Mouse (Mus musculus): ENCODE results near the gene Dhx58.
A peak's percentile ranks its signal among the peaks of the same experiment; 100 is the strongest.

Gene Dhx58

DNA sequence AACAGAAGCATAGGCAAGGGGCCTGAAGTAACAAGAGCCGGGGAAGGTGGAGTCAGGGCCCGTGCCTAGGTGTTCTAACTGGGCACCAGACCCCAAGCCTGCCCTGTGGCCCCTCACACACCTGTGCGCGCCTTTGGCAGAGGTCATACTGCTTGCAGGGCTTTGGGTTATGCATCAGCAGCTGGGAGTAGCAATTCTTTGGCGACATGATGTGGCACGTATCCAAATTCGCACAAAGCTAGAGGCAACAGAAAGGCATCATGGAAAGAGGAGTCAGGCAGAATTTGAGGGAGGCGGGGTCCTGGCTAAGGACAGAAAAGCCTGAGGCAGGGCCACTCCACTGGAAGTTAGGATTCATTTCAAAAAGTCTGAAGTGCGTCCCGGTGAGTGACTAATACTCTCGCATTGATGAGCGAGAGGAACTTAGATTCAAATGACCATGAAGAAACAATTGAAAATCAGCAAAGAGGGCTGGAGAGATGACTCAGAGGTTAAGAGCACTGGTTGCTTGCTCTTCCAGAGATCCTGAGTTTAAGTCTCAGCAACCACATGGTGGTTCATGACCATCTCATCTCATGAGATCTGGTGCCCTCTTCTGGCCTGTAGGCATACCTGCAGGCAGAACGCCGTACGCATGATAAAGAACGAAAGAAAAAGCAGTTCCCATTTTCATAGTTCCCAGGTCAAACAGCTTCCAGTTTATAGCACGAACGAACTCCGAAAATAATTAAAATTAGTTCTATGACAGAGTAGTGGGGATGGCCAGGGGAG is 1.8 kb downstream of the Dhx58 start:
- peak; percentile 88 for DNase-seq (ENCODE audit: low read depth, low spot score)

DNA sequence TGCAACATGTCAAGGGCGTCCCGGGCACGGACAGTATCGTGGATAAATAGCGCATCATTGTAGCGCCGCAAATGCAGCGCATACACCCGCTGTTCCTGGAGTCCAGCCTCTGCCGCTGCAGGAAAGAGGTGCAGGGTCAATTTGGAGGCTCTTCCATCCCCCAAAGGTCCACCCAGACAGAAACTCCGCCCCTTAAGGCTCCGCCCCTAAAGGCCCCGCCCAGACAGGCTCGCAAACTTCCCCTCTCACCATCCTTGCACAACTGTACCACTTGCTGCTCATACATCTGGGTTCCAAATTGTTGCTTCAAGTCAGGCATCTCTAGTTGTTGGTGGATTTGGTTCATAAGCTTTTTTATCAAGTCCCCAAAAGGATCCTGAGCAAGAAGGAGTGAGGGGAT is 2.8 kb downstream of the Dhx58 start:
- DNase-seq (ENCODE audit: low read depth, low spot score), result peak; percentile 71

- no peak for DNase-seq (ENCODE audit: low read depth, low spot score)
These were observed 3.4 kb downstream of the Dhx58 start for GRCm38 (mm10) chr11:100700710-100701109.

GRCm38 (mm10) chr11:100697921-100698320 is 6.2 kb downstream of the Dhx58 start:
- DNase-seq (ENCODE audit: low read depth, low spot score), result no peak

GRCm38 (mm10) chr11:100694926-100695325 is 9.1 kb downstream of the Dhx58 start:
- peak; percentile 78 for DNase-seq (ENCODE audit: low read depth, low spot score)

GRCm38 (mm10) chr11:100693154-100693553 is 10.9 kb downstream of the Dhx58 start:
- DNase-seq (ENCODE audit: low read depth, low spot score), result no peak

GRCm38 (mm10) chr11:100692164-100692616 is 11.9 kb downstream of the Dhx58 start, which contains the start of gene Zfp385c:
Gene Zfp385c, minus strand, starts transcription at chr11:100692455.
- peak; percentile 58 for DNase-seq (ENCODE audit: low read depth, low spot score)

- DNase-seq (ENCODE audit: low read depth, low spot score), result peak; percentile 29
These were observed 13.7 kb downstream of the Dhx58 start for GRCm38 (mm10) chr11:100690389-100690788.

- DNase-seq (ENCODE audit: low read depth, low spot score), result no peak
These were observed 15.6 kb downstream of the Dhx58 start for GRCm38 (mm10) chr11:100688443-100688842.

GRCm38 (mm10) chr11:100687265-100687664 is 16.8 kb downstream of the Dhx58 start:
- DNase-seq (ENCODE audit: low read depth, low spot score), result no peak

- no peak for DNase-seq (ENCODE audit: low read depth, low spot score)
These were observed 18.7 kb downstream of the Dhx58 start for GRCm38 (mm10) chr11:100685371-100685770.

GRCm38 (mm10) chr11:100684084-100684483 is 20.0 kb downstream of the Dhx58 start:
- DNase-seq (ENCODE audit: low read depth, low spot score), result no peak

DNA sequence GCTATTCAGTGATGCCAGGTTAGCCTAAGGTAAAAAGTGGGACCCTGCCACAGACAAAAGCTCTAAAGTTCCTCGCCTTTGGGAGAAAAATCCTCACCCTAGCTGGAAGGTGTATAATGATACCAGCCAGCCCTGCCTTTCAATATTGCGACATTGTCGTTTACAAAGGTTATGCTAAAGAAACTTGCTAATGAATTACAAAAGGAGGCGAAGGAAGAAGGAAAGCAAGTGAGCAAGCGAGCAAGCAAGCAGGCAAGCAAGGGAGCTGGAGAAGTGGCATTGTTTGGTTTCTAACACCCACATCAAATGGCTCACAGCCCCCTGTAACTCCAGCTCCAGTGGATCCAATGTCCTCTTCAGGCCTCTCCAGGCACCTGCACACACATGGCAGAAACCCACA is 21.5 kb downstream of the Dhx58 start:
- peak; percentile 81 for DNase-seq (ENCODE audit: low read depth, low spot score)

GRCm38 (mm10) chr11:100681826-100682225 is 22.2 kb downstream of the Dhx58 start:
- peak; percentile 77 for DNase-seq (ENCODE audit: low read depth, low spot score)

DNA sequence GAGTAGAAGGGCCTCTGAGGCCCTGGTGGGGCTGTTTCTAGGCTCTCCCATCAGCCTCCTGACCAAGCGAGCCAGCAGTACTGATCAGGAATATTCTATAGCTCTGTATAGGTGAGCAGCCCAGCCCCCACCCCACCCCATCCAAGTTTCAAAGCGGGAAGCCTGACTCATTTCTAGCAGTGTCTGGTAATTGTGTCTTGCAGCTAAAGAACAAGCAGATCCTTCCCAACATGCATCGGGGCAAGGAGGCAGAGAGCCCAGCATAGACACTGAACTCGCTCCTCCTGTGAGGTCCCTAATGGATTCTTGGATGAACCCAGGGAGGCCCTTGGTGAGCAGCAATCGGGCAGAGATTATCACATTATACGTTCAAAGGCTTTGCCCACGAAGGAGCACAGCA is 26.3 kb downstream of the Dhx58 start:
- DNase-seq (ENCODE audit: low read depth, low spot score), result no peak

- DNase-seq (ENCODE audit: low read depth, low spot score), result peak; percentile 83
These were observed 30.9 kb downstream of the Dhx58 start for GRCm38 (mm10) chr11:100673169-100673568.

- no peak for DNase-seq (ENCODE audit: low read depth, low spot score)
These were observed 32.1 kb downstream of the Dhx58 start for GRCm38 (mm10) chr11:100671956-100672355.

- DNase-seq (ENCODE audit: low read depth, low spot score), result no peak
These were observed 33.0 kb downstream of the Dhx58 start for GRCm38 (mm10) chr11:100671049-100671448.

- DNase-seq (ENCODE audit: low read depth, low spot score), result no peak
These were observed 44.3 kb downstream of the Dhx58 start for GRCm38 (mm10) chr11:100659806-100660205.

DNA sequence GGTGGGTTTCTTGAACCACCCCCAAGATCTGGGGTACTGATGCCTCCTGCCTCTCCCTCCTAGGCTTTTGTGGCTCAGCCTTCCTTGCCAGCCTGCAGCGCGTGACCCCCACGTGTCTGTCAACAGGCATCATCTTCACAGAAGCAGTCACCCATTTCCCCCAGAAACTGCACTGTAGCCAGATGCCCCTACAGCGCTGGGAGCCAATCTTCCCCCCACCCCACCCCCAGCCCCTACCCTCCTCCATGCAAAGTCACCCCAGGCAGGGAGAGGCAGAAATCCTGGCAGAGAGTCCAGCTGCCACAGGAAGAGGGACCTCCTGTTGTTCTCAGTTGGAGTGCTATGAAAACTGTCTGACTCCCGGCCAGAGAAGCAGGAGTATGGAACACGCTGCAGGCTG is 47.6 kb downstream of the Dhx58 start:
- DNase-seq (ENCODE audit: low read depth, low spot score), result peak; percentile 46

- DNase-seq (ENCODE audit: low read depth, low spot score), result peak; percentile 55
These were observed 48.5 kb downstream of the Dhx58 start for GRCm38 (mm10) chr11:100655589-100655988.

DNA sequence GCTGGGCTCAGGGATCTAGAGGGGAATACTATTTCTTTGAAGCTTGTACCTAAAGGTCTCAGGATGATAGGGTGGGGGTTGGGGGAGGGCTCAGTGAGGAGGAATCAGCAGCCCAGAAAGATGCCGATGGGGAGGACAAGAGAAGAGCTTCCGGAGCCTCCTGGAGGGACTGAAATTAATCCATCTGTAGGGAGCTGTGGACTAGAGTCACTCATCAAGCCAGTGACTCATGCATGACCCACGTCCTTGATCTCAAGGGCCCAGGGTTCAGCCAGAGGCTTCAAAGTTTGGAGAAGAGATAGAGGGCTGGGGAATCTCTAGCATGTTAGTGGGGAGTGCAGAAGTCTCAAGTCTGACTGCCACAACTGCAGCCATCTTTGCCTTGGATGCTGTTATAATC is 52.3 kb downstream of the Dhx58 start:
- DNase-seq (ENCODE audit: low read depth, low spot score), result no peak

GRCm38 (mm10) chr11:100651205-100651604 is 52.9 kb downstream of the Dhx58 start:
- DNase-seq (ENCODE audit: low read depth, low spot score), result no peak
